Mouse (Mus musculus) cerebellum, adult 9-11 months (tissue): Measurements from ENCODE around the gene Utrn.

Source experiments
- DNase-seq: peaks from one replicate; pipeline ENCODE4 v3.0.0; 2022

The Utrn gene

GRCm38 (mm10) chr10:12379123-12379522 lies 490.0 kb downstream of the Utrn start:
- no peak for DNase-seq

- DNase-seq, result no peak
These were observed 491.4 kb downstream of the Utrn start for GRCm38 (mm10) chr10:12377727-12378126.

- DNase-seq, result no peak
These were observed 493.1 kb downstream of the Utrn start for GRCm38 (mm10) chr10:12376015-12376414.

GRCm38 (mm10) chr10:12374741-12375140 lies 494.4 kb downstream of the Utrn start:
- DNase-seq, result no peak

GRCm38 (mm10) chr10:12354556-12354955 lies 514.6 kb downstream of the Utrn start:
- DNase-seq, result no peak

- DNase-seq, result no peak
These were observed 515.1 kb downstream of the Utrn start for GRCm38 (mm10) chr10:12354106-12354505.

- no peak for DNase-seq
These were observed 529.2 kb downstream of the Utrn start for GRCm38 (mm10) chr10:12339704-12340558.

GRCm38 (mm10) chr10:12339005-12339703 lies 530.0 kb downstream of the Utrn start:
- no peak for DNase-seq
